Mouse (Mus musculus) myocyte (in vitro differentiated cells): ENCODE data around the gene Gm20388.

Source experiments
- CEBPB ChIP-seq: IDR thresholded peaks from 2 replicates; pipeline ENCODE4 v1.6.1; 2011; ENCODE audit warnings: mild to moderate bottlenecking, moderate library complexity; ENCODE audit not compliant: poor library complexity, insufficient read depth, severe bottlenecking
- MAX ChIP-seq: IDR thresholded peaks from one replicate; pipeline ENCODE4 v1.6.1; 2011; ENCODE audit warnings: low read depth, mild to moderate bottlenecking, control low read depth
- MYOD1 ChIP-seq, 3 experiments: IDR thresholded peaks; one replicate each; pipeline ENCODE4 v1.6.1; 2011; ENCODE audit warnings: control low read depth in 2 of 3, low read depth in 2 of 3, mild to moderate bottlenecking in 2 of 3, moderate library complexity in 1 of 3; ENCODE audit not compliant: insufficient read length in 2 of 3, control insufficient read depth in 1 of 3
- MYOG ChIP-seq, 3 experiments: IDR thresholded peaks; one replicate each; pipeline ENCODE4 v1.6.1; 2011; ENCODE audit warnings: control low read depth in 2 of 3, low read depth in 2 of 3, mild to moderate bottlenecking in 2 of 3; ENCODE audit not compliant: insufficient read length in 2 of 3, control insufficient read depth in 1 of 3, insufficient read depth in 1 of 3
- POLR2A ChIP-seq: IDR thresholded peaks from one replicate; pipeline ENCODE4 v1.6.1; 2011; ENCODE audit warnings: low read depth, mild to moderate bottlenecking, control low read depth, moderate library complexity; ENCODE audit not compliant: insufficient read length
- TCF12 ChIP-seq: IDR thresholded peaks from one replicate; pipeline ENCODE4 v1.6.1; 2011; ENCODE audit warnings: mild to moderate bottlenecking, control low read depth; ENCODE audit not compliant: poor library complexity, insufficient read depth, severe bottlenecking
- USF1 ChIP-seq: IDR thresholded peaks from one replicate; pipeline ENCODE4 v1.6.1; 2011; ENCODE audit warnings: low read depth, mild to moderate bottlenecking, control low read depth, moderate library complexity

- no peak for TF ChIP-seq POLR2A
- no peak for TF ChIP-seq MYOD1 (IDR thresholded peaks at IDR 0.05; ENCODE audit: control insufficient read depth in 1 of 3, insufficient read length in 2 of 3, low read depth in 2 of 3)
- TF ChIP-seq USF1: no peak
- no peak for TF ChIP-seq MYOG (IDR thresholded peaks at IDR 0.05; ENCODE audit: control insufficient read depth in 1 of 3, insufficient read depth in 1 of 3, insufficient read length in 2 of 3, low read depth in 2 of 3)
- TF ChIP-seq MAX: no peak
- no peak for TF ChIP-seq CEBPB
- TF ChIP-seq TCF12: no peak
Observed at GRCm38 (mm10) chr8:120423576-120423975, 512.9 kb downstream of the Gm20388 start.
